Mouse (Mus musculus) liver, embryonic 14.5 days (tissue): ENCODE results near the gene Tox2. TPM values are rescaled to one million over a fixed set of nuclear protein-coding genes. Genes with fewer than 3 reads are reported as not detected.

ENCODE experiments used
- ATAC-seq: fragments of 200-750 bp; cut with Nextera tagmentation; 2 replicates; pipeline ENCODE4 v1.8.0; 2017; ENCODE audit warnings: moderate number of reproducible peaks, mild to moderate bottlenecking, moderate library complexity; ENCODE audit not compliant: insufficient read depth
- DNase-seq, 3 experiments: peaks; one replicate each; pipeline ENCODE4 v3.0.0-alpha.2; 2012 to 2013; ENCODE audit warnings: low read depth in 3 of 3, low spot score in 3 of 3
- H3K27ac ChIP-seq: fragments of 300-500 bp; sonication (generic); 2 replicates; pipeline ENCODE4 v1.5.1; 2014; ENCODE audit warnings: moderate library complexity, mild to moderate bottlenecking, control low read depth, inconsistent platforms
- H3K27me3 ChIP-seq: fragments of 300-500 bp; sonication (generic); 2 replicates; pipeline ENCODE4 v1.6.1; 2014; ENCODE audit warnings: mild to moderate bottlenecking, low read length, moderate library complexity; ENCODE audit not compliant: control insufficient read depth, insufficient read depth
- H3K36me3 ChIP-seq: fragments of 300-500 bp; sonication (generic); replicated peaks from 2 replicates; pipeline ENCODE4 v1.6.1; 2014; ENCODE audit warnings: low read depth; ENCODE audit not compliant: control insufficient read depth, insufficient read depth
- H3K4me1 ChIP-seq, 2 experiments: fragments of 200-500 bp in 1 of 2; fragments of 300-500 bp in 1 of 2; sonication (generic) in 1 of 2; replicated peaks; 2 replicates each; pipeline ENCODE4 v1.6.1; 2012 to 2014; ENCODE audit warnings: antibody characterized with exemption in 1 of 2, inconsistent platforms in 1 of 2, low read length in 1 of 2; ENCODE audit not compliant: control insufficient read depth in 2 of 2, insufficient read depth in 2 of 2
- H3K4me2 ChIP-seq: fragments of 300-500 bp; sonication (generic); 2 replicates; pipeline ENCODE4 v1.6.1; 2014; ENCODE audit warnings: low read depth, mild to moderate bottlenecking, control low read depth, moderate library complexity
- H3K4me3 ChIP-seq, 2 experiments: fragments of 200-500 bp in 1 of 2; fragments of 300-500 bp in 1 of 2; sonication (generic) in 1 of 2; 2 replicates each; pipeline ENCODE4 v1.5.1; 2012 to 2014; ENCODE audit warnings: low read depth in 2 of 2, low read length in 2 of 2, mild to moderate bottlenecking in 2 of 2, control low read depth in 1 of 2, inconsistent platforms in 1 of 2, moderate library complexity in 1 of 2; ENCODE audit not compliant: insufficient read depth in 1 of 2
- H3K9ac ChIP-seq: fragments of 300-500 bp; sonication (generic); replicated peaks from 2 replicates; pipeline ENCODE4 v1.6.1; 2014; ENCODE audit warnings: mild to moderate bottlenecking, control low read depth, moderate library complexity
- H3K9me3 ChIP-seq: fragments of 300-500 bp; sonication (generic); 2 replicates; pipeline ENCODE4 v1.6.1; 2016; ENCODE audit warnings: low read length, mixed read lengths; ENCODE audit not compliant: control insufficient read depth
- CTCF ChIP-seq: IDR thresholded peaks from 2 replicates; pipeline ENCODE4 v1.5.1; 2016; ENCODE audit warnings: antibody characterized with exemption, low read depth, control low read depth
- EP300 ChIP-seq: IDR thresholded peaks from 2 replicates; pipeline ENCODE4 v1.6.1; 2016; ENCODE audit warnings: antibody characterized with exemption, low read depth
- WGBS: fragments of 180-500 bp; shearing (Covaris S2); extraction: QIAGEN DNeasy Blood & Tissue Kit; methylation state at CpG from one replicate; pipeline ENCODE4 v1.1.7; 2014; ENCODE audit not compliant: insufficient replicate concordance; 5-methylcytosine and 5-hydroxymethylcytosine counted together
- polyA plus RNA-seq, 2 experiments: library from polyadenylated mRNA; depleted of rRNA in 1 of 2; stranded (reverse) in 1 of 2; unstranded in 1 of 2; fragments of >200 nt; fragmentation: Nextera tagmentation in 1 of 2; extraction: Ambion mirVana in 1 of 2; gene quantifications; 2 replicates each; pipeline versions ENCODE4 v1.2.1 to v1.2.3; 2012 to 2014

The Tox2 gene
- polyA plus RNA-seq, 2 experiments, result 0.25 to 0.71 TPM

- H3K4me1 ChIP-seq, result peaks cover 44 to 61% of the 10 kb centered on the region in 2 experiments
- no peak for DNase-seq
- ATAC-seq, result no peak
- H3K36me3 ChIP-seq, result no peaks in the 10 kb centered on the region
- no peak overlapping the region for H3K9ac ChIP-seq
- TF ChIP-seq CTCF (no peak), EP300 (no peak)
- H3K4me3 ChIP-seq, result no peak overlapping the region
- no peaks in the 10 kb centered on the region for H3K27me3 ChIP-seq
- WGBS, result 77% methylated on average over 16 of the region's 16 CpGs
- no peaks in the 10 kb centered on the region for H3K9me3 ChIP-seq
- no peak overlapping the region for H3K4me2 ChIP-seq
- H3K27ac ChIP-seq, result no peak overlapping the region; the same call in 1 of the 2 replicates
Observed at GRCm38 (mm10) chr2:163360858-163361623, 158.1 kb downstream of the Tox2 start.

GRCm38 (mm10) chr2:163362940-163363921 lies 160.3 kb downstream of the Tox2 start:
- DNase-seq (peak in 2 of 3 experiments; percentile 22 to 30), ATAC-seq (peak; percentile 73)
- H3K4me3 ChIP-seq, result no peak overlapping the region
- peak; percentile 56; the same call in 1 of the 2 replicates for TF ChIP-seq EP300
- 0 out of 2 replicates have a peak, but pooled peaks have one; percentile 1 for TF ChIP-seq CTCF
- H3K9ac ChIP-seq, result peak overlapping the region; percentile 36; the same call in 1 of the 2 replicates
- WGBS, result 31% methylated on average over 12 of the region's 12 CpGs
- no peaks in the 10 kb centered on the region for H3K27me3 ChIP-seq
- H3K4me2 ChIP-seq, result peak overlapping the region; percentile 39
- peak overlapping the region; percentile 22 for H3K27ac ChIP-seq
- H3K9me3 ChIP-seq, result no peaks in the 10 kb centered on the region
- H3K36me3 ChIP-seq, result no peaks in the 10 kb centered on the region
- peaks cover 33 to 44% of the 10 kb centered on the region in 2 experiments for H3K4me1 ChIP-seq

GRCm38 (mm10) chr2:163364785-163365541 lies 162.0 kb downstream of the Tox2 start:
- DNase-seq, result no peak
- Histone ChIP-seq H3K9ac (no peak overlapping the region), H3K27me3 (no peaks in the 10 kb centered on the region), H3K4me1 (peaks cover 17 to 28% of the 10 kb centered on the region in 2 experiments), H3K4me2 (no peak overlapping the region), H3K36me3 (no peaks in the 10 kb centered on the region), H3K9me3 (no peaks in the 10 kb centered on the region), H3K4me3 (no peak overlapping the region), H3K27ac (no peak overlapping the region)
- TF ChIP-seq EP300, result no peak
- no peak for TF ChIP-seq CTCF
- no peak for ATAC-seq
- WGBS, result 63% methylated on average over 18 of the region's 18 CpGs

- no peak for DNase-seq
- ATAC-seq, result no peak
- Histone ChIP-seq H3K4me2 (no peak overlapping the region), H3K27me3 (peaks cover 6% of the 10 kb centered on the region; the same call in 1 of the 2 replicates), H3K27ac (no peak overlapping the region), H3K36me3 (no peaks in the 10 kb centered on the region), H3K9ac (no peak overlapping the region), H3K4me3 (no peak overlapping the region), H3K4me1 (no peaks in the 10 kb centered on the region; a peak in 1 of 4 replicates), H3K9me3 (no peaks in the 10 kb centered on the region)
- WGBS, result 38% methylated on average over 4 of the region's 4 CpGs
- TF ChIP-seq EP300 (no peak), CTCF (no peak)
Observed at GRCm38 (mm10) chr2:163370175-163370574, 167.2 kb downstream of the Tox2 start.
